Mouse (Mus musculus) embryo, embryonic 11 days (tissue): ENCODE data around the gene Gm44790.
"Not testable (repeated sequence)": the region's sequence is repeated elsewhere in the genome, so short reads cannot be mapped to it uniquely, and the experiment has no call there.

ENCODE experiments used
- DNase-seq: peaks from one replicate; pipeline ENCODE4 v3.0.0-alpha.2; 2015

The Gm44790 gene

GRCm38 (mm10) chr6:86475462-86476167, 49.2 kb downstream of the Gm44790 start:
- no peak for DNase-seq

- DNase-seq, result no peak
Observed at GRCm38 (mm10) chr6:86476931-86477330, 50.5 kb downstream of the Gm44790 start.

- DNase-seq, result peak; percentile 42
Observed at GRCm38 (mm10) chr6:86479311-86479710, 52.9 kb downstream of the Gm44790 start.

GRCm38 (mm10) chr6:86479816-86480188, 53.3 kb downstream of the Gm44790 start:
- DNase-seq, result no peak

- peak; percentile 63 for DNase-seq
Observed at GRCm38 (mm10) chr6:86480189-86480831, 53.9 kb downstream of the Gm44790 start.

- no peak for DNase-seq
Observed at GRCm38 (mm10) chr6:86481871-86482270, 55.4 kb downstream of the Gm44790 start.

GRCm38 (mm10) chr6:86485943-86486640, 59.6 kb downstream of the Gm44790 start:
- no peak for DNase-seq

- DNase-seq, result peak; percentile 90
Observed at GRCm38 (mm10) chr6:86487358-86488148, 61.1 kb downstream of the Gm44790 start.

GRCm38 (mm10) chr6:86488149-86488485, 61.7 kb downstream of the Gm44790 start:
- DNase-seq, result no peak

- DNase-seq, result no peak
Observed at GRCm38 (mm10) chr6:86489945-86490344, 63.5 kb downstream of the Gm44790 start.

- not testable (repeated sequence) for DNase-seq
Observed at GRCm38 (mm10) chr6:86490413-86490812, 64.0 kb downstream of the Gm44790 start.

- no peak for DNase-seq
Observed at GRCm38 (mm10) chr6:86493469-86494263, 67.2 kb downstream of the Gm44790 start.

- no peak for DNase-seq
Observed at GRCm38 (mm10) chr6:86494767-86495166, 68.3 kb downstream of the Gm44790 start.
